Mouse (Mus musculus): ENCODE measurements around the gene Cyp2w1.
"Not testable (repeated sequence)": the region's sequence is repeated elsewhere in the genome, so short reads cannot be mapped to it uniquely, and the experiment has no call there.

Gene Cyp2w1

GRCm38 (mm10) chr5:139332590-139333272 lies 19.7 kb upstream of the Cyp2w1 start:
- DNase-seq (ENCODE audit: low read depth, low spot score) = no peak

GRCm38 (mm10) chr5:139333301-139334013 lies 19.0 kb upstream of the Cyp2w1 start:
- DNase-seq (ENCODE audit: low read depth, low spot score) = no peak

- DNase-seq (ENCODE audit: low read depth, low spot score) = not testable (repeated sequence)
Observed at GRCm38 (mm10) chr5:139334394-139334793, 18.0 kb upstream of the Cyp2w1 start.

- DNase-seq (ENCODE audit: low read depth, low spot score) = no peak
Observed at GRCm38 (mm10) chr5:139335634-139336033, 16.8 kb upstream of the Cyp2w1 start.

- no peak for DNase-seq (ENCODE audit: low read depth, low spot score)
Observed at GRCm38 (mm10) chr5:139337826-139338370, 14.5 kb upstream of the Cyp2w1 start.

GRCm38 (mm10) chr5:139338403-139338802 lies 14.0 kb upstream of the Cyp2w1 start:
- no peak for DNase-seq (ENCODE audit: low read depth, low spot score)

- DNase-seq (ENCODE audit: low read depth, low spot score) = no peak
Observed at GRCm38 (mm10) chr5:139338891-139339290, 13.5 kb upstream of the Cyp2w1 start.

GRCm38 (mm10) chr5:139344021-139344686 lies 8.3 kb upstream of the Cyp2w1 start:
- DNase-seq (ENCODE audit: low read depth, low spot score) = no peak

- peak; percentile 88 for DNase-seq (ENCODE audit: low read depth, low spot score)
Observed at GRCm38 (mm10) chr5:139344687-139345363, 7.6 kb upstream of the Cyp2w1 start.

GRCm38 (mm10) chr5:139345364-139345714 lies 7.1 kb upstream of the Cyp2w1 start:
- no peak for DNase-seq (ENCODE audit: low read depth, low spot score)

- DNase-seq (ENCODE audit: low read depth, low spot score) = no peak
Observed at GRCm38 (mm10) chr5:139347225-139347624, 5.2 kb upstream of the Cyp2w1 start.

- DNase-seq (ENCODE audit: low read depth, low spot score) = no peak
Observed at GRCm38 (mm10) chr5:139349713-139350112, 2.7 kb upstream of the Cyp2w1 start.

- DNase-seq (ENCODE audit: low read depth, low spot score) = no peak
Observed at GRCm38 (mm10) chr5:139351134-139351533, 1.3 kb upstream of the Cyp2w1 start, which contains the start of gene Cox19. Cox19 (minus strand) TSS chr5:139351418.

- DNase-seq (ENCODE audit: low read depth, low spot score) = no peak
Observed at GRCm38 (mm10) chr5:139351628-139352027, 789 bp upstream of the Cyp2w1 start.

- DNase-seq (ENCODE audit: low read depth, low spot score) = no peak
Observed at GRCm38 (mm10) chr5:139353496-139353895, 1.1 kb downstream of the Cyp2w1 start.

GRCm38 (mm10) chr5:139353946-139354345 lies 1.5 kb downstream of the Cyp2w1 start:
- DNase-seq (ENCODE audit: low read depth, low spot score) = no peak

- DNase-seq (ENCODE audit: low read depth, low spot score) = no peak
Observed at GRCm38 (mm10) chr5:139355235-139355772, 2.9 kb downstream of the Cyp2w1 start.

GRCm38 (mm10) chr5:139358653-139359052 lies 6.2 kb downstream of the Cyp2w1 start:
- DNase-seq (ENCODE audit: low read depth, low spot score) = no peak

GRCm38 (mm10) chr5:139359244-139359643 lies 6.8 kb downstream of the Cyp2w1 start:
- no peak for DNase-seq (ENCODE audit: low read depth, low spot score)

- no peak for DNase-seq (ENCODE audit: low read depth, low spot score)
Observed at GRCm38 (mm10) chr5:139363858-139364257, 11.4 kb downstream of the Cyp2w1 start.

- no peak for DNase-seq (ENCODE audit: low read depth, low spot score)
Observed at GRCm38 (mm10) chr5:139364260-139364910, 12.0 kb downstream of the Cyp2w1 start.

Data from telencephalon, adult 2 months (tissue).